Mouse (Mus musculus) liver, adult (tissue): ENCODE data around the gene Haao.
A peak's percentile ranks its signal among the peaks of the same experiment; 100 is the strongest.

Source experiments
- GATA4 ChIP-seq: IDR thresholded peaks from 2 replicates; pipeline ENCODE4 v1.6.1; 2014; ENCODE audit warnings: mild to moderate bottlenecking, low read length; ENCODE audit not compliant: insufficient replicate concordance

Haao gene

GRCm38 (mm10) chr17:83850458-83850857, 2.7 kb upstream of the Haao start:
- TF ChIP-seq GATA4: no peak

GRCm38 (mm10) chr17:83849717-83850116, 2.0 kb upstream of the Haao start:
- no peak for TF ChIP-seq GATA4

GRCm38 (mm10) chr17:83849081-83849675, 1.4 kb upstream of the Haao start:
- no peak for TF ChIP-seq GATA4

- TF ChIP-seq GATA4: no peak
Observed at GRCm38 (mm10) chr17:83848482-83848881, 719 bp upstream of the Haao start.

GRCm38 (mm10) chr17:83847100-83847499, 663 bp downstream of the Haao start:
- no peak for TF ChIP-seq GATA4

GRCm38 (mm10) chr17:83846301-83847021, 1.3 kb downstream of the Haao start:
- TF ChIP-seq GATA4: no peak

- TF ChIP-seq GATA4: no peak
Observed at GRCm38 (mm10) chr17:83845538-83845937, 2.2 kb downstream of the Haao start.

GRCm38 (mm10) chr17:83843780-83844179, 4.0 kb downstream of the Haao start:
- TF ChIP-seq GATA4: no peak

- TF ChIP-seq GATA4: peak; percentile 41; the same call in 1 of the 2 replicates
Observed at GRCm38 (mm10) chr17:83841011-83841410, 6.8 kb downstream of the Haao start.

- no peak for TF ChIP-seq GATA4
Observed at GRCm38 (mm10) chr17:83839132-83839531, 8.6 kb downstream of the Haao start.

GRCm38 (mm10) chr17:83837659-83838190, 10.0 kb downstream of the Haao start:
- no peak for TF ChIP-seq GATA4

GRCm38 (mm10) chr17:83836048-83836447, 11.7 kb downstream of the Haao start:
- no peak; the same call in 1 of the 2 replicates for TF ChIP-seq GATA4

GRCm38 (mm10) chr17:83834120-83834519, 13.6 kb downstream of the Haao start:
- no peak for TF ChIP-seq GATA4

- TF ChIP-seq GATA4: no peak
Observed at GRCm38 (mm10) chr17:83830616-83831292, 17.0 kb downstream of the Haao start.

- no peak for TF ChIP-seq GATA4
Observed at GRCm38 (mm10) chr17:83829356-83829755, 18.4 kb downstream of the Haao start.

GRCm38 (mm10) chr17:83823835-83824234, 23.9 kb downstream of the Haao start:
- no peak for TF ChIP-seq GATA4
